Mouse (Mus musculus) lung, postnatal 0 days (tissue): ENCODE data around the gene Podxl2. TPM values are rescaled to one million over a fixed set of nuclear protein-coding genes. Genes with fewer than 3 reads are reported as not detected.

Experiments used
- ATAC-seq: fragments of 200-750 bp; cut with Nextera tagmentation; 2 replicates; pipeline ENCODE4 v1.8.0; 2017; ENCODE audit warnings: moderate library complexity
- DNase-seq: peaks from one replicate; pipeline ENCODE4 v3.0.0-alpha.2; 2016; ENCODE audit warnings: low spot score
- H3K27ac ChIP-seq: fragments of 300-500 bp; sonication (generic); 2 replicates; pipeline ENCODE4 v1.5.1; 2014; ENCODE audit warnings: antibody characterized with exemption, mild to moderate bottlenecking, low read length, mixed read lengths
- H3K27me3 ChIP-seq: fragments of 300-500 bp; sonication (generic); replicated peaks from 2 replicates; pipeline ENCODE4 v1.6.1; 2014; ENCODE audit warnings: low read length, mixed read lengths; ENCODE audit not compliant: insufficient read depth
- H3K36me3 ChIP-seq: fragments of 300-500 bp; sonication (generic); 2 replicates; pipeline ENCODE4 v1.6.1; 2014; ENCODE audit warnings: low read length, mixed read lengths; ENCODE audit not compliant: insufficient read depth
- H3K4me1 ChIP-seq: fragments of 300-500 bp; sonication (generic); 2 replicates; pipeline ENCODE4 v1.6.1; 2014; ENCODE audit warnings: antibody characterized with exemption, low read depth, low read length, mixed read lengths; ENCODE audit not compliant: insufficient read depth
- H3K4me2 ChIP-seq: fragments of 300-500 bp; sonication (generic); replicated peaks from 2 replicates; pipeline ENCODE4 v1.6.1; 2014; ENCODE audit warnings: low read depth, mild to moderate bottlenecking, low read length, moderate library complexity, mixed read lengths
- H3K4me3 ChIP-seq: fragments of 300-500 bp; sonication (generic); 2 replicates; pipeline ENCODE4 v1.5.1; 2014; ENCODE audit warnings: low read depth, low read length
- H3K9ac ChIP-seq: fragments of 300-500 bp; sonication (generic); replicated peaks from 2 replicates; pipeline ENCODE4 v1.6.1; 2014; ENCODE audit warnings: low read depth, mild to moderate bottlenecking
- H3K9me3 ChIP-seq: fragments of 300-500 bp; sonication (generic); 2 replicates; pipeline ENCODE4 v1.6.1; 2016; ENCODE audit warnings: low read length, mixed read lengths
- CTCF ChIP-seq: IDR thresholded peaks from 2 replicates; pipeline ENCODE4 v1.5.1; 2016; ENCODE audit warnings: antibody characterized with exemption, mild to moderate bottlenecking
- EP300 ChIP-seq: IDR thresholded peaks from 2 replicates; pipeline ENCODE4 v1.6.1; 2016; ENCODE audit warnings: antibody characterized with exemption, mild to moderate bottlenecking, control low read depth
- WGBS: fragments of 180-500 bp; shearing (Covaris S2); extraction: QIAGEN DNeasy Blood & Tissue Kit; methylation state at CpG from one replicate; pipeline ENCODE4 v1.1.7; 2014; 5-methylcytosine and 5-hydroxymethylcytosine counted together
- polyA plus RNA-seq: library from polyadenylated mRNA; unstranded; fragments of >200 nt; fragmentation: Nextera tagmentation; extraction: Ambion mirVana; gene quantifications from 2 replicates; pipeline ENCODE4 v1.2.1, GENCODE M21; 2015

Gene Podxl2
- polyA plus RNA-seq, 1 experiment from 2014 or later: 19.1 TPM

GRCm38 (mm10) chr6:88793243-88793642 lies 81.6 kb downstream of the Podxl2 start:
- ATAC-seq (no peak), DNase-seq (no peak)
- TF ChIP-seq EP300 (no peak), CTCF (no peak)
- Histone ChIP-seq H3K27ac (no peak overlapping the region), H3K4me1 (peaks cover 6% of the 10 kb centered on the region; the same call in 1 of the 2 replicates), H3K36me3 (no peaks in the 10 kb centered on the region), H3K4me3 (no peak overlapping the region), H3K4me2 (no peak overlapping the region), H3K9ac (no peak overlapping the region), H3K27me3 (no peaks in the 10 kb centered on the region), H3K9me3 (no peaks in the 10 kb centered on the region)
- 37% methylated on average over 2 of the region's 2 CpGs for WGBS

Other genes with a start within 250 kb of the Podxl2 start
- 0.42 and 0.97 TPM in 2 replicates for gene Kbtbd12, start 237.1 kb downstream of the Podxl2 start, polyA plus RNA-seq
- 123 and 131 TPM in 2 replicates for gene Mgll, start 150.6 kb downstream of the Podxl2 start, polyA plus RNA-seq
- gene Abtb1, start 33.1 kb downstream of the Podxl2 start, polyA plus RNA-seq: 59.5 and 70.3 TPM in 2 replicates
- 14.5 and 15.3 TPM in 2 replicates for gene Mcm2, start 23.7 kb upstream of the Podxl2 start, polyA plus RNA-seq
- 72.0 and 78.8 TPM in 2 replicates for gene Tpra1, start 27.2 kb upstream of the Podxl2 start, polyA plus RNA-seq